ENCODE assay signal across 16 mouse cellular contexts in the genomic region with DNA sequence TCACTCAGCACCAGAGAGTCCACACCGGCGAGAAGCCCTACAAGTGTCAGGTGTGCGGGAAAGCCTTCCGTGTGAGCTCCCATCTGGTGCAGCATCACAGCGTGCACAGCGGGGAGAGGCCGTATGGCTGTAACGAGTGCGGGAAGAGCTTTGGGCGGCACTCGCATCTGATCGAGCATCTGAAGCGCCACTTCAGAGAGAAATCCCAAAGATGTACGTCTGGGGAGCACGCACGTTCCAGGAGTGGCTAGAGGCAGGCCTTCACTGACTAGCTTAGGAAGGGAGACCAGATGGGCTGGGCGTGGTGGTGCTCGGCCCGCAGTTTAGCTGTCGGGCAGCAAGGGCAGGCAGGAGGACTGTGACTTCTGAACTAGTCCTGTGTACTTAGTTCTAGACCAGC.
"Had no signal": no experiment of that assay in that cellular context is flagged by ENCODE, and none has a peak within 500 bp of the region (broad histone marks: within the 10 kb centered on the region; RNA-seq: fewer than 3 reads in every experiment).

No protein-coding gene starts in this region.

- H3K4me3 ChIP-seq: kidney, embryonic 15.5 days; left cerebral cortex, adult 2 months; liver, embryonic 13.5 days; midbrain, embryonic 12.5 days; midbrain, embryonic 15.5 days; neural tube, embryonic 12.5 days; neural tube, embryonic 15.5 days had no signal

- H3K4me1 ChIP-seq: kidney, embryonic 15.5 days; liver, embryonic 13.5 days; midbrain, embryonic 12.5 days; midbrain, embryonic 15.5 days; neural tube, embryonic 12.5 days; neural tube, embryonic 15.5 days had no signal

- H3K9ac ChIP-seq: kidney, embryonic 15.5 days; liver, embryonic 13.5 days; lung, embryonic 14.5 days; midbrain, embryonic 12.5 days; midbrain, embryonic 15.5 days; neural tube, embryonic 12.5 days; neural tube, embryonic 15.5 days had no signal

- H3K27ac ChIP-seq: kidney, embryonic 15.5 days; left cerebral cortex, adult 2 months; liver, embryonic 13.5 days; macrophage; midbrain, embryonic 12.5 days; midbrain, embryonic 15.5 days; neural tube, embryonic 12.5 days; neural tube, embryonic 15.5 days; stomach, postnatal 0 days had no signal

- H3K4me2 ChIP-seq: kidney, embryonic 15.5 days; liver, embryonic 13.5 days; lung, embryonic 14.5 days; midbrain, embryonic 12.5 days; midbrain, embryonic 15.5 days; neural tube, embryonic 12.5 days; neural tube, embryonic 15.5 days had no signal

- ATAC-seq: lung, postnatal 0 days; midbrain, embryonic 15.5 days had no signal

- H3K27me3 ChIP-seq: kidney, embryonic 15.5 days; liver, embryonic 13.5 days; midbrain, embryonic 12.5 days; midbrain, embryonic 15.5 days; neural tube, embryonic 12.5 days; neural tube, embryonic 15.5 days had no signal

- DNase-seq: kidney, adult 11 months; kidney, postnatal 10 days; layer of hippocampus, postnatal 36 days; liver, embryonic 13.5 days; lung, embryonic 14.5 days; thymus, adult 18-20 months; thymus, postnatal 36 days had no signal

- H3K9me3 ChIP-seq: kidney, embryonic 15.5 days; liver, embryonic 13.5 days; midbrain, embryonic 12.5 days; midbrain, embryonic 15.5 days; neural tube, embryonic 12.5 days; neural tube, embryonic 15.5 days had no signal
